Mouse (Mus musculus) hindbrain, embryonic 11.5 days (tissue): ENCODE measurements around the gene Slc36a2. TPM values are rescaled to one million over a fixed set of nuclear protein-coding genes. Genes with fewer than 3 reads are reported as not detected.

Experiments used
- polyA plus RNA-seq: library from polyadenylated mRNA; unstranded; fragments of >200 nt; fragmentation: Nextera tagmentation; extraction: Ambion mirVana; gene quantifications from 2 replicates; pipeline ENCODE4 v1.2.1, GENCODE M21; 2014

The Slc36a2 gene
- polyA plus RNA-seq, 1 experiment from 2014 or later, result 0.65 TPM

Other genes starting within 250 kb of the Slc36a2 start
- gene Tnip1, start 222.2 kb downstream of the Slc36a2 start, polyA plus RNA-seq, result 9.8 and 10.3 TPM in 2 replicates
- 90.2 and 91.6 TPM in 2 replicates for gene Anxa6, start 151.6 kb downstream of the Slc36a2 start, polyA plus RNA-seq
- gene Ccdc69, start 106.9 kb downstream of the Slc36a2 start, polyA plus RNA-seq, result 0.36 and 1.1 TPM in 2 replicates
- 14.1 and 15.6 TPM in 2 replicates for gene Gm2a, start 87.0 kb downstream of the Slc36a2 start, polyA plus RNA-seq
- gene Slc36a3, start 33.4 kb downstream of the Slc36a2 start, polyA plus RNA-seq, result not detected in 2 replicates
- gene Slc36a1, start 19.3 kb upstream of the Slc36a2 start, polyA plus RNA-seq, result 2.0 and 3.2 TPM in 2 replicates
- gene Fat2, start 151.5 kb upstream of the Slc36a2 start, polyA plus RNA-seq, result 0.06 and 0.08 TPM in 2 replicates
- gene Sparc, start 238.1 kb upstream of the Slc36a2 start, polyA plus RNA-seq, result 528 and 573 TPM in 2 replicates